Mouse (Mus musculus) bone marrow macrophage, adult 2 months (primary cell): ENCODE measurements around the gene Eif4b.

Source experiments
- CTCF ChIP-seq: IDR thresholded peaks from 2 replicates; pipeline ENCODE4 v1.5.1; 2012; ENCODE audit warnings: low read depth, mild to moderate bottlenecking, low read length, moderate library complexity
- POLR2A ChIP-seq: IDR thresholded peaks from 2 replicates; pipeline ENCODE4 v1.6.1; 2012; ENCODE audit warnings: mild to moderate bottlenecking, low read depth, low read length, borderline replicate concordance

DNA sequence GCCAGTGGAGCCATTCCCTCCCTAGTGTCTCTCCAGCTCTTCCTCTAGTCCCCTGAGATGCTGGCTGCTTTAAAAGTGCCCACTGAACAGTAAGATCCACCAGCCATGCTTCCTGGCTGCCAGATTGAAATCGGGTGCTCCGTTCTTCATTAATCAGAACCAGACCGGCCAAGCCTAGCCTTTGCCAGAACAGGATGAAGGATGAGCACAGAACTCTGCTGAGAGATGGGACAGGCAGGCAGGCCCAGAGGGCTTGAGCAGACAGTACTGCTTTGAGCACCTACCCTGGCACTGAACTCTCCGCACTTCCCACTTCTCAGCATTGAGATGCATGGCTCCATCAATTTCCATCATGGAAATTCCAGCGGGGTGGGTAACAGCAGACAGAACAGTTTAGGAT, 25.7 kb downstream of the Eif4b start:
- TF ChIP-seq CTCF, result no peak
- no peak for TF ChIP-seq POLR2A
